Mouse (Mus musculus) testis, adult 10 weeks (tissue): ENCODE data around the gene Txnrd3. TPM values are rescaled to one million over a fixed set of nuclear protein-coding genes. Genes with fewer than 3 reads are reported as not detected.

Experiments
- polyA plus RNA-seq: library from polyadenylated mRNA; stranded (reverse); fragments of 350-450 nt; fragmentation: Illumina TruSeq; extraction: RNeasy Lipid Tissue Mini Kit (QIAGEN cat#74804); gene quantifications from one replicate; pipeline ENCODE4 v1.2.3, GENCODE M21; 2014; ENCODE audit warnings: low read depth, low replicate concordance

The Txnrd3 gene
- polyA plus RNA-seq: 267 TPM

DNA sequence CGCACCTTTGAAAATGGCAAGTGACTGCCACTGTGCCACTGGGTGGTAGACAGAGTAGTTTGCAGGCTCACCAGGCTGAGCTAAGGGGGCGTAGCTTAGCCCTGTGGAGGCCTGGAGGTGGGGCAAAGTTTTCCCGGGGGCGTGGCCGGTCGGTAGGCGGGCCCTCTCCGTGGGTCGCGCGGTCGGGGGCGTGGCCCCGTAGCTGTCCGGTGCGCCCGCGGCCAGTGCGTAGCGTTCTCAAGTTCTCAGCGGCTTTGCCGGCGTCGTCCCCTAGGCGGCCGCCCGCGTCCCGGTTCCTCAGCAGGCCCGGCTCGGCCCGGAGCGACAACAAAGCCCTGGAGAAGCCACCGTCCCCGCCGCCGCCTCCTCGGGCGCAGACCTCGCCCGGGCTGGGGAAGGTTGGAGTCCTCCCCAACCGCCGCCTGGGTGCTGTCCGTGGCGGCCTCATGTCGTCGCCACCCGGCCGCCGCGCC lies at the start of gene Txnrd3:
Txnrd3 (plus strand) TSS at position 191 of the 473 bp plus-strand sequence.

DNA sequence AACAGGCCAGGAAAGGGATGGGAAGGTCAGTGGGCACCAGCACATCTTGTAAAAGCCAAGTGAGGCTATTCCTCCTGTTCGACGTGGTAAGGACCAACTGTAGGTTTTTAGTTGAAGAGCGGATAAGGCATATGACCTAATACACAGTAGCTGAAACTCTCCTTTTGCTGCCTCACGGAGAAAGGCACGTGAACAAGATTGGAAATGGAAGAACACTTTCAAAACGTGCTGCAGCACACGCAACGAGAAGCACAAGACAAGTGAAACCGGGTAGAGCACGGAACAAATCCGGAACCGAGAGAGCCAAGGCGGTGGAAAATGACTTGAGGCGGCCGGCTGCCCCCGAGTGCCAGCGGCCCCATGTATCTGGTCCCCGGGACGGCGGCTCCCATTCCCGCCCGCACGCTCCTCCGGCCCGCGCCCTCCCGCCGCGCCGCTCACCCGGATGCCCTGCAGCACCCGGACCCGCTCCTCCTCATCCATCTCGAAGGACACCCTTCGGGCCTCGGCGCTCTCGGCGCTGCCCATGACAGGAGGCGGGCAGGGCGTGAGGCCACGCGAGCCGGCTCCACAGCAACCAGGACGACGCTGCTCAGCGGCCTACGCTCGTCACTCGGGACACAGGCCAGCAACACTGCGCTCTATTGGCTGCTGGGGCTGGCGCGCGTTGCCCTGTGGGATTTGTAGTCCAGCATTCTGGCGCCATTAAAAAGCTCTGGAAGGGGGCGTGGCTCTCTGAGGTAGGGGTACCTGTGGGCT lies 48.6 kb upstream of the Txnrd3 start, which contains the start of gene Chchd6:
Chchd6 (minus strand) TSS at position 635 of the 759 bp plus-strand sequence.

DNA sequence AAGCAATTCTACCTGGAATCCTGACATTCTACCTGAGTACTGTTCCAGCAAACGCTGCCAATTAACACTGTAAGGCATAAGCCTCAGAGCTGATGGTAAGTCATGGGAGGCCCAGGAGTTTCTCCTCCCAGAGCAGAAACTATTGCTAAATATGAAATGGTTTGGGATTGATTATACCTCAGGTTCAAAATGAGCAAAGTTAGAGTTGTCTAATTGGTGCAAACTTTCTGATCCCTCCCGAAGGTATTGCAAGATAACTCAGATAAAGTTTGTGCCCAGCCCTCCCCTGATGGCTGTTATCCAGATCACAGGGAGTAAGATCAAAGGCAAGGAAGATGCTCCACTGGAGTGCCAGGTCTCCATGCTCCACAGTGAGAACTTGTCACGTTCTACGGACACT lies 63.5 kb downstream of the Txnrd3 start, which contains the start of gene Vmn1r40:
Vmn1r40 (plus strand) TSS at position 301 of the 400 bp plus-strand sequence.

Other genes starting within 250 kb of the Txnrd3 start
- gene Chchd6, start 48.3 kb upstream of the Txnrd3 start, polyA plus RNA-seq: 7.4 TPM
- 1.6 TPM for gene Vmn1r40, start 63.6 kb downstream of the Txnrd3 start, polyA plus RNA-seq
- not detected for gene Vmn1r41, start 96.8 kb downstream of the Txnrd3 start, polyA plus RNA-seq
- 0.11 TPM for gene Vmn1r42, start 232.4 kb downstream of the Txnrd3 start, polyA plus RNA-seq
- gene Vmn1r43, start 232.4 kb downstream of the Txnrd3 start, polyA plus RNA-seq: 3.3 TPM
- gene Vmn1r44, start 239.7 kb downstream of the Txnrd3 start, polyA plus RNA-seq: 0.59 TPM